Mouse (Mus musculus) retina, postnatal 1 day (tissue): ENCODE results near the gene Cadm2.

Source experiments
- DNase-seq: peaks from one replicate; pipeline ENCODE4 v3.0.0-alpha.2; 2012

Cadm2 gene

DNA sequence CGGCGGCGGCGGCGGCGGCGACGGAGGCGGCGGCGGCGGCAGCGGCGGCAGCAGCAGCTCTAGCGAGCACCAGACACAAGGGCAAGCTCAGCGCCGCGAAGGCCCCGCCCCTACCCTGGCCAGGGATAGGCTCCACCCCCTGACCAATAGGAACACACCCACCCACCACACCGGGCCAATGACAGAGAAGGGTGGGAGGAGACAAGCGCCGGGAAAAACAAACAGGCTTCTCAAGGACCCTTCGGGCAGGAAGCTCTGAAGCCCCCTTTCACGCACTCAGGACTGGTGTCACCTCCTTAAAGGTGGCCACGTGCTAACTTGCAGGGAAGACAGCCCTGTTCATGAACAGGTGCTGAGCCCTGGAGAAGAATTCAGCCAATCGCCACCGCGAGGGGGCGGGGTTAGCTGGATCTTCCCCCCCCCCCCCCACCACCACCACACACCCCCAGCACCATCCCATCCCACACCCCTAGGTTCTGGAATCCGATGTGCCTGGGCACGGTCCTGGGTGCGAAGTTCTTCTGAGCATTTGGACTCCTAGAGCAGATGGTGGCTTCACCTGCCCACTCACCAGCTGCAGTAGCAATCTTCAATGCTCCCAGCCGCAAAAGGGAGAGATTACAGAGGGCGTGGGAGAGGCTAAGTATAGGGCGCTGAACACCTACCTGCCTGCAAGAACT, at the start of gene Cadm2:
TSS of gene Cadm2 (minus strand) at position 83 of the 680 bp plus-strand sequence.
- DNase-seq, result peak; percentile 97

DNA sequence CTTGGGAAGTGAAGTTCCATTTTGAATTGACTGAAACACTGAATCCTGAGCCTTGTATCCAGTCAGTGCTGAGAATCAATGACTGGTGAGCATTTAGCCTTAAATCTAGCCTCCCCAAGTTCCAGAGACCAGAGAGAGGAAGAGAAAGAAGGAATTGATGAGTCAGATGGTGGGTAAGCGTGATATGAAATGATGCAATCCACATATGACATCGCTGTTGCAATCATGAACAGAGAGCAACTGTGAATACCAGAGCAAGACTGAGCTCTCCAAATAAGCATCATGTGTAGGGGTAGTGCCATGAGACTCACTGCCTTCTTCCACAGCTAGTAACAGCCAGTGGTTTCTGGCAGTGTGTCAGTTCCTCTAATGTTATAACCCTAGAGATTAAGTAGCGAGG, 26.2 kb upstream of the Cadm2 start:
- DNase-seq, result no peak

DNA sequence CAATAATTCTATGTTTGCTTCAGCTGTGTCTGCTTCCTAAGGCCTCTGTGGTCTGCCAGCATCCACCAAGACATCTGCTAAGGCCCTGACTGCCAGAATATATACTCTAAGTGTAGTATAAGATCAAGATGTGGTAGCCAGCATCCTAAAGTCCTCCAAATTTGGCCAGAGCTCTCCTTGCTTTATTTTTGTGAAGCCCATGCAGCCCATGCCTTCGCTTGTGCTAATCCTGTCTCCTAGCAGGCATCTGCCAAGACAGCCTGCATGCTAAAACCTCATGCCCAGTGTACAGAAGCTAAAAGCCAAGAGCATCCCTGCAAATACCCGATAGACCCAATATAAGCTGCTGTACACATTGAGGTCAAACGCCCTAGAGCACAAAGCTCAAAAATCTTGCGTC, 22.9 kb upstream of the Cadm2 start:
- peak; percentile 11 for DNase-seq

- DNase-seq, result peak; percentile 92
Observed at GRCm38 (mm10) chr16:67619906-67620781, 564 bp downstream of the Cadm2 start.

DNA sequence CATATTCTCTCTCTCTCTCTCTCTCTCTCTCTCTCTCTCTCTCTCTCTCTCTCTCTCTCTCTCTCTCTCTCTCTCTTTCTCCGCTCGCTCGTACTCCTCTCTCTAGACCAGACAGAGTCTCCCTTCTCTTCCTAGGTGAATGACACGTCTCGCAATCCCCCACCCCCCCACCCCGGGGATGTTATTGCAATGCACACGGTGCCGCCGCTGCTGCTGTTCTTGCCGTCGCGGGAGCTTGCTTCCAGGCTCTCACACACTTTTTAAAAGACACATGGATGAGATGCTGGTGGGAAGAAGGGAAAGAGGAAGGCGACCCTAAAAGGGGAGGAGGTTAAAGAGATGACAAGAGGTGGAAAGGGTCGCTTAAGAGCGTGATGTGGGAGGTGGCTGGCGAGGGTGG, 1.3 kb downstream of the Cadm2 start:
- DNase-seq, result no peak

- peak; percentile 49 for DNase-seq
Observed at GRCm38 (mm10) chr16:67618817-67619216, 1.9 kb downstream of the Cadm2 start.

DNA sequence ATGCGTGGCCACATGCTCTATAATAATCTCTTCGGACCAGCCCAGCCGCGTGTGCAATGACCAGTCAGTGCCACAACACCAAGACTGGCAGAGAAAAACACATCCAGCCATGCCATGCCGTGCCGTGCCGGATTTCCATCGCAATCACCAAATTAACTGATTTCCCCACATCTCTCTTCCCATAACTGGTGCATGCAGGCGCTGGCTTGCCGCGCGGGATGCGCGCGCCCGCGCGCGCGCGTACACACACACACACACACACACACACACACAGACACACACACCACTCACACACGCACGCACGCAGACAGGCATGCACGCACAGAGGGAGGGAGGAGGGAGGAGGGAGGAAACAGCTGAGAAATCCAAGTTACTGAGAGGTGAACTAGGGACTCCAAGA, 2.9 kb downstream of the Cadm2 start:
- peak; percentile 86 for DNase-seq

- peak; percentile 42 for DNase-seq
Observed at GRCm38 (mm10) chr16:67617256-67617655, 3.5 kb downstream of the Cadm2 start.

DNA sequence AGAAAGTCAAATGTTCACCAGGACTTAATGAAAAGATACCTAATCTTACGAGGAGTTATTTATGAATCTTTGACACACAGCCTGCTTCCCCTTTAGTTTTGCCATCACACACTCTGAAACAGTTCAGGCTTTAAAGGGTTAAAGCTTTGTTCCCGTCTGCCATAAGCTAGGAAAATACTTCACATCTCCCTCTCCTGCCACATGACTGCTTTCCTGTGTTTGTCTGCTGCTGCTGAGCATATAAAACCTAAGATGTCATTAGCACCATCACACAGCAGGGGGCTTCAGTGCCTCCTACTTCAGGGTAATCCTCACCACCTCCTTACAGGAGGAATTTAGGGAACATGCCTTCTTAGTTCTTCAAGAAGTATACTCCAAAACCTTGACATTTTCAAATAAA, 6.8 kb downstream of the Cadm2 start:
- peak; percentile 83 for DNase-seq

DNA sequence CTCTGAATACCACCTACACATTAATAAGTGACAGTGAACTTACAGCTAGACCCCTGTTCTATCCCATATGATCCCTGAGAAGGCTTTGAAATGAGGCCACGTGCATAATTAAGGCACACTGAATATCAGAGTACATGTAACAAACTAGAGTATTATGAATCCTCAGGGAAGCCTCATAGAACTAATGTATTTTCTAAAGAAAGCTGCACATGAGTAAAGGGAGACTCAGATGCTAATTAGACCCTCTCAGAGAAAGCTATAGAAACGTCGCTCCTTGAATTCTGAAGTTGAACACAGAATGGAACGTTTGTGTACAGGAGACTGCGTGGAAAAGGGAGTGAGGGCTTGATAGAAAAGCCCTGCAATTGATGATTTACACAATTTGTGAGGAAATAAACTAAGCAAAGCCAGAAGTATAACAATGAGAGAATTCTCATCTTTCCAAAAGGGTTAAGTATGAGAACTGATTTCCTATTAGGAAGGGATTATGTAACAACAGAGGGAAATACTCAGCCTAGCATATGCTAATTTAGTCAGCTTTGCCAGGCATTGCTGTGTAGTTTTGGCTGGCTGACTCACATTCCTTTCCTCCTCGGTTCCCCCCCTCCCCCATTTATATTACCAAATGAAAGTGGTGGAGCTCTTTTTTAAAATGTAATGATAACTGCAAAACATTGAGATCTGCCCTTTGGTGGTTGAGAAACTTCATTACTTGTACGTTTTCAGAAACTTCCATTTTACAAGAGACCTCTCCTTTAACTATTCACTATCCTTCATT, 9.6 kb downstream of the Cadm2 start:
- DNase-seq, result peak; percentile 56

DNA sequence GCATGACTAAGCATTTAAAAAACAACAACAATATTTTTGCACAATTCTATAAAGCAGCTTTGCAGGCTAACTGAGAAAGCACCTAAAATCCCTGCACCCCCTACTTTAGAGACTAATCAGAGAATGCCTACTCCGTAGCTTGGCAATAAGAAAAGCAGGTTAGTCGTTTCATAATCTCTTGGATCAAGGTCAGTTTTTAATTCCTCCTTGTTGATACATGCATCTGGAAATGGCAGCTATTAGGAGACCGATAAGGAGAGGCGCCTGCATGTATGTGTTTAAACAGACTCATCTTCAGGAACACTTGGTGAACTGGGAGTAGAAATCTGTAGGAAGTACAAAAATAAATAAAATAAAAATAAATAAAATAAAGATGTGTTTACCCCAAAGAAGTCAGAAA, 11.6 kb downstream of the Cadm2 start:
- DNase-seq, result peak; percentile 64

GRCm38 (mm10) chr16:67608499-67608898, 12.2 kb downstream of the Cadm2 start:
- DNase-seq, result no peak

GRCm38 (mm10) chr16:67605661-67606060, 15.0 kb downstream of the Cadm2 start:
- DNase-seq, result peak; percentile 21

- no peak for DNase-seq
Observed at GRCm38 (mm10) chr16:67599981-67600380, 20.7 kb downstream of the Cadm2 start.

DNA sequence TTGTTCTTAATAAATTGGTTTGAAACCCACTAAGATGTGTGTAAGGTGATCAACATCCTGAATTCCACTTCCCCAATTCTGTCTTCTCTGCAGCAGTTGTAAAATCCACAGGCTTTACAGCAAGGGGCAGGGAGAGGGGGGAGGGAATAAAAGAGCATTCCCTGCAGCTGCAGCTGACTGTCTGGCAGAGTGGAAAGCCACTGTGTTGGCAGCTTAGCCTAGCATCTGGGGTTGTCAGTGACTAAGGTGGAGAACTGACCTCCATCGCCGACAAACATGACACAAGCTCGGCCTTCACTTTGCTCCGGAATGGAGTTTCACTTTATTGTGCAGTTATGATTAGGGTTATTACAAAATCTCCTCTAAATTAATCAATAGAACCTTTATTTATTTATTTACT, 21.9 kb downstream of the Cadm2 start:
- DNase-seq, result peak; percentile 40

DNA sequence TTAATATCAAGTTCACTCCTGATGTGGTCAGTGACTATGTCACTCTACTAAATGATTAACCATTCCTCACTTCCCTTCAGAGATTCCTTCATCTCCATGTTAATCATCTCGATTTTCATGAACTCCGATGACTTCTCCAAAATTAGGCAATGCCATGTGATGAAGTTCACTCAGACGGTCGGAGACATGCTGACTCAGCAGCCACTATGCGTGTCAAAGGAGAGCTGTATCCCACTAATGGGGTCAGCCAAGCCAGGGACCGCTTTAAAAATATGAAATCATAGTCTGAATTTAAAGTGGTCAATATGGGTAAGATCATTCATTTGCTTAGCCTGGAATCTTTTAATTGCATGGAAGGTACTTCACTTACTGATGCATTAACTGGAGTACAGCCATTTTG, 29.7 kb downstream of the Cadm2 start:
- DNase-seq, result no peak

DNA sequence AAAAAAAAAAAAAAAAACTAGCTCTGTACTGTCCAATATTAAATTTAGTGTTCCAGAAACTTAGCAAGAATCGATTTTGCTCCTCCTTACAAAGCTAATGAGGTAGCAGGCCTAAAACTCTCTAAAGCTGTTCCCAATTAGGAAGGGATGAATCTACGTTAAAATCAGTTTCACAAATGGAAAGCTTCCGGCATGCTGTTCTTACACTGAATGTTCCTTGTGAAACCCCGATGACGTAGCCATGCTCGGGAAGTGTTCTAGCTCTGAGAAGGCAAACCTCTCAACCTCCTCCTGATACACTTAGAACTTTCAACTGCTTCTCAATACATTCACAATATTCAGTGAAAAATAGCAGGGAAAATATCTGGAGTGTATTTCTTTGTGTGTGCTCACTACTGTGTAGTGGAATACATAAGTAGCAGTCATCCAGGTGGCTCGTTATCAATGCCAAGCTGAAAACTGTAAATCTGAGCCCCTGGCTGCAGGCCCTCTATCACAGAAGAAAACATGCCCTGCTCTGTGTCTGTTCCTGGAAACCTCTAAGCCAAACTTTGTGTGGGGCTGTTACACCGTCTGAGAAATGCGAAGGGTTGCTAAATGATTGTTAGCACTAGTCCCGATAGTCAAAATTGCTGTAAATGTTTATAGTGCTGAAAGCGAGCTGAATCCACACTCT, 41.7 kb downstream of the Cadm2 start:
- DNase-seq, result no peak

DNA sequence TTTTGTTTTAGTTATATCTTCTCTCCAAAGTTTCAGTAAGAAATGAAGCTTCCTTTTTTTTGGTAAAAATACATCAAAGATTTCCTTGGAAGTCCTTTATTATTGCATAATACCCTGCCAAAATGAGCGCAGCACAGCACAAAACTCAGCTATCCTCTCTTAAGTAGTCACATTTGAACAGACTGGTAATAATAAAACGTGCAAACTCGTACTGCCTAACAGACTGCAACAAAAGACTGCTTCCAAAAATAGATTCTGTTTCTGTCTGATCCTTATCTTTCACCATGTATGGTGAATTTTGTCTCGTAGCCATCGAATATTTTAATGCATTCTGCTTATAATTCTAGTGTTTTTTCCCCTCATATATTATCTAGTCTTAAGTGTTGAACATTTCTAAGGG, 45.2 kb downstream of the Cadm2 start:
- DNase-seq, result no peak

DNA sequence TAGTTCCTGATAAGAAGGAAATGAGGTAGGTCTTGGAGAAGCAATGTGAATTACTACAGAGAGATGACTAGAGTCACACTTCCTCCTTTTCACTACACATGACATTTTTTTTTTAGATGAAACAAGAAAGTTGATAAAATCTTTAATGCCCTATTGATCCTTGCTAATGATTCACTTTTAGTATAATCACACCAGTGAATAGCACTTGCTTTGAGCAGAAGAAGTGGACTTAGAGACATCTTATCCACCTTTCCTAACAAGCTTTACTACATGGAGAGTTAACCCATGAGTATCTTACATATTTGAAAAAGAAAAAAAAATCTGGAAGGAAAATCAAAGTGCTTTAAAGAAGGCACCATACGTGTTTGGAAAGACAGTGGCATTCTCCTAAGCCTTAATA, 93.7 kb downstream of the Cadm2 start:
- DNase-seq, result no peak

- DNase-seq, result no peak
Observed at GRCm38 (mm10) chr16:67524878-67525277, 95.8 kb downstream of the Cadm2 start.

DNA sequence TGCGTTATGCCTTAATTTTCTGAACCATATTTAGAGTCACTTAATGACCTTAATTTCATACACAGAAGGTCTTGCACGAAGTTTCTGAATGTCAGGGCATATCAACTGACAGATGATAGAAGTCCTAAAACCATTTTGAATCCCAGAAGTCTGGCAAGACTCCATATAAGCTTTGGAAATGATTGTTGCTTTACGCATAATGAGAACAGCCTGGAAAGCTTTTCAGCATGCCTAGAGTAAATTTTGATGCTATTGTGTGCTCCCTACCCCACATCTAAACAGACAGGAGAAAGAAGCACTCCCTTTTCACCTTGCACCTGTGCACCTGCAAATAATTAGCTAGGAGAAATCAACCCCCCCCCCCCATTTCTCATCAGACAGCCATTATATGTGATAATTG, 102.4 kb downstream of the Cadm2 start:
- no peak for DNase-seq

GRCm38 (mm10) chr16:67515549-67515948, 105.2 kb downstream of the Cadm2 start:
- no peak for DNase-seq

- no peak for DNase-seq
Observed at GRCm38 (mm10) chr16:67509079-67509478, 111.6 kb downstream of the Cadm2 start.
